Mouse (Mus musculus): ENCODE measurements around the gene Rdh12.

DNA sequence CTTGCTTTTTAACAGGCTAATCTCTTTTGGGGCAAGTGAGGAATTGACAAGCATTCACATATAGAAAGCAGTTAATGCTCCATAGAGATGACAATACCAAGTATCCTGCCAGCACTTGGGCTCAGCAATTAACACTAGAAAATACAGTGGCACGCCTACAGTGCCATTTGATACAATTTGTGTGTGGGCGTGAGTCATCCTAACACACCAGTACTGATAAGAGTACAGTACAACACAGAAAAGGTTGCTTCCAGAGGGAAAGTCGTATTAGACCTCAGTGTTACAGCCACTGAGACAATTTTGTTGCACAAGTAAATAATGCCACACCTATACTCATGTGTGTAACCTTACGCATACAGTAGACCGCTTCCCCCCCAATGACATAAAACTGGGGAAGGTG, 11.6 kb upstream of the Rdh12 start:
- no peak for TF ChIP-seq GATA1 (IDR thresholded peaks at IDR 0.05; ENCODE audit: borderline replicate concordance, low read length)
- TF ChIP-seq TAL1 (conservative IDR thresholded peaks at IDR 0.05; ENCODE audit: low read depth, low read length) = no peak
- TF ChIP-seq CTCF (IDR thresholded peaks at IDR 0.05; ENCODE audit: low read depth, low read length) = no peak
- no peak for TF ChIP-seq GATA2 (IDR thresholded peaks at IDR 0.05; ENCODE audit: borderline replicate concordance, low read depth, low read length)
- no peak for TF ChIP-seq POLR2AphosphoS5 (IDR thresholded peaks at IDR 0.05; ENCODE audit: insufficient replicate concordance, low read depth, low read length)

Data from G1E (cell line).